In genomic region chr10:94311511-94312006, GRCm38 (mm10) we compare ENCODE assay signal across 8 mouse cellular contexts. TPM values are rescaled to one million over a fixed set of nuclear protein-coding genes. Genes with fewer than 3 reads are reported as not detected.
DNase-seq lines count a peak whose midpoint lies in the region; ATAC-seq and TF ChIP-seq lines count a peak whose summit lies in the region.

Gene Tmcc3 (plus strand): TSS chr10:94311949.

- 3% methylated on average over 19 of the region's 19 CpGs for WGBS in lung, embryonic 16.5 days
- WGBS in hindbrain, postnatal 0 days = 2% methylated on average over 19 of the region's 19 CpGs
- WGBS in liver, embryonic 16.5 days (ENCODE audit: insufficient replicate concordance) = 3% methylated on average over 19 of the region's 19 CpGs

- H3K9me3 ChIP-seq in lung, embryonic 16.5 days (ENCODE audit: control insufficient read depth, low read length) = no peaks in the 10 kb centered on the region
- no peaks in the 10 kb centered on the region for H3K9me3 ChIP-seq in hindbrain, postnatal 0 days (ENCODE audit: low read length)
- no peaks in the 10 kb centered on the region for H3K9me3 ChIP-seq in liver, embryonic 16.5 days (replicated peaks; ENCODE audit: control insufficient read depth, low read length)

- H3K27ac ChIP-seq in lung, embryonic 16.5 days (ENCODE audit: low read length) = no peak within 1 kb of the TSS
- peak within 1 kb of the TSS; percentile 65; the same call in 1 of the 2 replicates for H3K27ac ChIP-seq in hindbrain, postnatal 0 days
- no peak within 1 kb of the TSS for H3K27ac ChIP-seq in liver, embryonic 16.5 days (ENCODE audit: low read length)

- H3K4me1 ChIP-seq in lung, embryonic 16.5 days (replicated peaks; ENCODE audit: control insufficient read depth, insufficient read depth, low read length) = no peaks in the 10 kb centered on the region; the same call in 1 of the 2 replicates
- peaks cover 9% of the 10 kb centered on the region; the same call in 1 of the 2 replicates for H3K4me1 ChIP-seq in hindbrain, postnatal 0 days (ENCODE audit: insufficient read depth, low read length)
- peaks cover 2% of the 10 kb centered on the region for H3K4me1 ChIP-seq in liver, embryonic 16.5 days (ENCODE audit: control insufficient read depth, low read depth, low read length)

- peaks cover 8% of the 10 kb centered on the region; the same call in 1 of the 2 replicates for H3K27me3 ChIP-seq in lung, embryonic 16.5 days (ENCODE audit: control insufficient read depth, insufficient read depth, low read depth, low read length)
- H3K27me3 ChIP-seq in hindbrain, postnatal 0 days (ENCODE audit: insufficient read depth, low read length) = no peaks in the 10 kb centered on the region
- H3K27me3 ChIP-seq in liver, embryonic 16.5 days (ENCODE audit: control insufficient read depth, insufficient read depth, low read depth, low read length) = peaks cover 34% of the 10 kb centered on the region

- peak within 1 kb of the TSS; percentile 54 for H3K4me3 ChIP-seq in lung, embryonic 16.5 days (ENCODE audit: low read length)
- peak within 1 kb of the TSS; percentile 59 for H3K4me3 ChIP-seq in hindbrain, postnatal 0 days (ENCODE audit: low read length)
- H3K4me3 ChIP-seq in liver, embryonic 16.5 days (ENCODE audit: low read depth, low read length) = peak within 1 kb of the TSS; percentile 47

- no peak for DNase-seq in lung, postnatal 10 days
- DNase-seq in cerebellum, postnatal 25 days = peak; percentile 17 to 27
- no peak for DNase-seq in gastrocnemius, postnatal 14 days
- DNase-seq in hindbrain, postnatal 0 days (ENCODE audit: low spot score) = peak; percentile 61
- DNase-seq in testis, postnatal 14 days (ENCODE audit: low spot score) = no peak

- TF ChIP-seq CTCF in hindbrain, postnatal 0 days (IDR thresholded peaks at IDR 0.05; ENCODE audit: low read depth) = peak; percentile 48; the same call in 1 of the 2 replicates

- no peaks in the 10 kb centered on the region for H3K36me3 ChIP-seq in lung, embryonic 16.5 days (ENCODE audit: control insufficient read depth, insufficient read depth, low read length)
- no peaks in the 10 kb centered on the region for H3K36me3 ChIP-seq in hindbrain, postnatal 0 days (ENCODE audit: insufficient read depth, low read length)
- no peaks in the 10 kb centered on the region for H3K36me3 ChIP-seq in liver, embryonic 16.5 days (ENCODE audit: control insufficient read depth, insufficient read depth)

- no peak for ATAC-seq in lung, embryonic 16.5 days (ENCODE audit: low read depth)
- ATAC-seq in hindbrain, postnatal 0 days = peak; percentile 37
- no peak for ATAC-seq in liver, embryonic 16.5 days (ENCODE audit: low read depth)
- ATAC-seq in erythroblast, adult 5-6 weeks (replicated peaks; ENCODE audit: low FRiP score, poor library complexity, severe bottlenecking) = no peak

- H3K4me2 ChIP-seq in lung, embryonic 16.5 days (ENCODE audit: low read depth, low read length) = peak within 1 kb of the TSS; percentile 98
- peak within 1 kb of the TSS; percentile 97 for H3K4me2 ChIP-seq in hindbrain, postnatal 0 days (ENCODE audit: low read depth, low read length)
- peak within 1 kb of the TSS; percentile 60 for H3K4me2 ChIP-seq in liver, embryonic 16.5 days (ENCODE audit: low read depth, low read length)

- intact Hi-C loops in gastrocnemius, postnatal 14 days (cut with DNase I; ENCODE audit: low total_unique reads) = no loop called here

- peak within 1 kb of the TSS; percentile 51 for H3K9ac ChIP-seq in lung, embryonic 16.5 days (ENCODE audit: low read length)
- H3K9ac ChIP-seq in hindbrain, postnatal 0 days (replicated peaks; ENCODE audit: low read length) = peak within 1 kb of the TSS; percentile 55
- H3K9ac ChIP-seq in liver, embryonic 16.5 days (ENCODE audit: low read depth, low read length) = no peak within 1 kb of the TSS

RNA-seq across cellular contexts. Expression of gene Tmcc3, which starts in this region (rescaled TPM):
- polyA plus RNA-seq in lung, embryonic 16.5 days (2015; fragmentation: Nextera tagmentation; extraction: Ambion mirVana) = 6.0 and 7.4 TPM in 2 replicates
- 10 to 100 TPM; 21.8 to 26.8 TPM for total RNA-seq in gastrocnemius, postnatal 14 days (2021)
- 9.7 and 10.5 TPM in 2 replicates for total RNA-seq in hindbrain, postnatal 0 days (2014; rRNA removed)
- 15.3 and 17.2 TPM in 2 replicates for polyA plus RNA-seq in hindbrain, postnatal 0 days (2015; fragmentation: Nextera tagmentation; extraction: Ambion mirVana)
- 5.2 and 6.7 TPM in 2 replicates for polyA plus RNA-seq in liver, embryonic 16.5 days (2015; fragmentation: Nextera tagmentation; extraction: Ambion mirVana)
- 0.38 and 0.63 TPM in 2 replicates for total RNA-seq in erythroblast, adult 5-6 weeks (2015; ENCODE audit: low replicate concordance)
- 0.34 and 0.42 TPM in 2 replicates for total RNA-seq in erythroblast, adult 5-6 weeks (2017; ENCODE audit: low replicate concordance)

Comparison
In these comparisons a context has a peak if more than half of its experiments do, and no peak if none do; other contexts are left out.
1. DNase-seq: peak in cerebellum, postnatal 25 days (2 of 2) and hindbrain, postnatal 0 days (single experiment); none in lung, postnatal 10 days (single experiment), gastrocnemius, postnatal 14 days (single experiment) and testis, postnatal 14 days (single experiment).
2. Peak in every context shown above with its lines, with median percentiles within 50 percentile points of each other: H3K4me2 ChIP-seq and H3K4me3 ChIP-seq.